8 mouse cellular contexts compared by ENCODE assay signal in the genomic region with DNA sequence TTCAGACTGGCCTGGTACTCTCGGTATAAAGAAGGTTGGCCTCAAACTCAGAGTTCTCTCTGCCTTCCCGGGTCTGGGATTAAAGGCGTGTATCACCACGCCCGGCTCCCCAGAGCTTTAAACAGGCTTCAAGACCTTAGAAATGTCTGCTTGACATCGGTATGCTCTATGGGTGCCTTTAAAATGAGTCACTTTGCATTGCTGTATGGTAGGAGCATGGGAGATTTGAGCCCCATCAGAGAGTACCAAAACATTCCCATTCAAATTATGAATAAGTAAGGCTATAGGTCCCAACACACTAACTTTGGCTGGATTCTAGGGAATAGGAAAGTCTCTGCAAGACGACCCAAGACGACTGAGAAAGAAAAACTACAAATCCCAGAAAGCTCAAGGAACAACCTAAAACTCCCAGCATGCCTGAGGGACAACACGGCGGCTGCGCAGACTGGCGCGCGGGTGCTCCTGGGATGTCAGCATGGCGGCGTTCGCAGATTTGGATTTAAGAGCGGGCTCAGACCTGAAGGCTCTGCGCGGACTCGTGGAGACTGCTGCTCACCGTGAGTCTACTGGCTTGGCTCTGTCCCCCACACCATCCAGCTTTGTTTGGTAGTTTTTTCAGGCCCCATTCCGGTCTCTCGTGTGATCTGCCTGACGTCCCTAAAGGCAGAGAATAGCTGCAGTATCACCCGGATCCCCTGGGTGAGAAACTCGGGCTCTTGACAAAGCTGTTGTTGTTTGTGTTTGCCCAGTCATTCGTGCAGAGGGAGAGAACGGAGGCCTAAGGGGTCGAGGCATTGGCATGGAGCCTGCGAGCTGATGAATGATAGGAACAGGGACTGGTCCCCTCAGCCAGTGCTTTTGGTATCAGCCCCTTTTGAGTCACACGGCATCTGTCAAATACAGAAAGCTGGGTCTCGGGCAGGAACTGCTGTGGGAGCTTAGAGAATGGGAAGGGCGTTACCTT. TPM values are rescaled to one million over a fixed set of nuclear protein-coding genes. Genes with fewer than 3 reads are reported as not detected.
DNase-seq lines count a peak whose midpoint lies in the region; ATAC-seq and TF ChIP-seq lines count a peak whose summit lies in the region.

Gene Rpp30 (plus strand): TSS at position 455 of the 964 bp plus-strand sequence.

- peak; percentile 94 for ATAC-seq in forebrain, embryonic 12.5 days (ENCODE audit: low FRiP score)
- peak; percentile 92 for ATAC-seq in heart, postnatal 0 days (ENCODE audit: insufficient read depth, low read depth)
- peak; percentile 95 for ATAC-seq in liver, embryonic 16.5 days (ENCODE audit: low read depth)
- peak; percentile 97 for ATAC-seq in neural tube, embryonic 13.5 days (ENCODE audit: low read depth)

- TF ChIP-seq EP300 in heart, postnatal 0 days (IDR thresholded peaks at IDR 0.05; ENCODE audit: low read depth), result no peak

- no peak for TF ChIP-seq CTCF in E14TG2a.4 (conservative IDR thresholded peaks at IDR 0.05; ENCODE audit: low read length)
- no peak for TF ChIP-seq CTCF in heart, postnatal 0 days (IDR thresholded peaks at IDR 0.05; ENCODE audit: low read depth)
- no peak for TF ChIP-seq CTCF in testis, adult 2 months (IDR thresholded peaks at IDR 0.05; ENCODE audit: control insufficient read depth, insufficient read depth, insufficient replicate concordance, low read depth, low read length)

- peak within 1 kb of the TSS; percentile 73 for H3K27ac ChIP-seq in forebrain, embryonic 12.5 days
- H3K27ac ChIP-seq in heart, postnatal 0 days (ENCODE audit: low read depth), result peak within 1 kb of the TSS; percentile 58
- peak within 1 kb of the TSS; percentile 55 for H3K27ac ChIP-seq in liver, embryonic 16.5 days (ENCODE audit: low read length)
- peak within 1 kb of the TSS; percentile 76 for H3K27ac ChIP-seq in neural tube, embryonic 13.5 days (replicated peaks)
- H3K27ac ChIP-seq in testis, adult 2 months (ENCODE audit: control insufficient read depth, insufficient read depth, low read depth, low read length), result peak within 1 kb of the TSS; percentile 9; the same call in 1 of the 2 replicates

- H3K36me3 ChIP-seq in E14TG2a.4 (ENCODE audit: insufficient read depth, low read length), result peaks cover 16% of the 10 kb centered on the region
- H3K36me3 ChIP-seq in forebrain, embryonic 12.5 days (replicated peaks), result peaks cover 14% of the 10 kb centered on the region
- peaks cover 8% of the 10 kb centered on the region for H3K36me3 ChIP-seq in heart, postnatal 0 days (replicated peaks; ENCODE audit: control insufficient read depth, insufficient read depth, low read length)
- H3K36me3 ChIP-seq in liver, embryonic 16.5 days (ENCODE audit: control insufficient read depth, insufficient read depth), result no peaks in the 10 kb centered on the region; the same call in 1 of the 2 replicates
- H3K36me3 ChIP-seq in neural tube, embryonic 13.5 days, result peaks cover 7% of the 10 kb centered on the region
- H3K36me3 ChIP-seq in testis, adult 2 months (ENCODE audit: control insufficient read depth, insufficient read depth, low read length), result no peaks in the 10 kb centered on the region; the same call in 1 of the 2 replicates

- H3K4me3 ChIP-seq in E14TG2a.4 (replicated peaks; ENCODE audit: low read length), result peak within 1 kb of the TSS; percentile 99
- H3K4me3 ChIP-seq in forebrain, embryonic 12.5 days (replicated peaks), result peak within 1 kb of the TSS; percentile 71
- peak within 1 kb of the TSS; percentile 77 for H3K4me3 ChIP-seq in heart, postnatal 0 days (ENCODE audit: low read depth, low read length)
- peak within 1 kb of the TSS; percentile 87 for H3K4me3 ChIP-seq in liver, embryonic 16.5 days (ENCODE audit: low read depth, low read length)
- peak within 1 kb of the TSS; percentile 86 for H3K4me3 ChIP-seq in neural tube, embryonic 13.5 days
- peak within 1 kb of the TSS; percentile 98 for H3K4me3 ChIP-seq in testis, adult 2 months (ENCODE audit: control insufficient read depth, low read depth, low read length)

- H3K4me1 ChIP-seq in E14TG2a.4 (replicated peaks; ENCODE audit: low read depth, low read length), result peaks cover 11% of the 10 kb centered on the region
- H3K4me1 ChIP-seq in forebrain, embryonic 12.5 days, result peaks cover 13% of the 10 kb centered on the region
- peaks cover 6% of the 10 kb centered on the region for H3K4me1 ChIP-seq in heart, postnatal 0 days (ENCODE audit: control insufficient read depth, insufficient read depth)
- H3K4me1 ChIP-seq in liver, embryonic 16.5 days (ENCODE audit: control insufficient read depth, low read depth, low read length), result peaks cover 8% of the 10 kb centered on the region
- H3K4me1 ChIP-seq in neural tube, embryonic 13.5 days (replicated peaks), result peaks cover 13% of the 10 kb centered on the region
- peaks cover 2% of the 10 kb centered on the region; the same call in 1 of the 2 replicates for H3K4me1 ChIP-seq in testis, adult 2 months (ENCODE audit: control insufficient read depth, insufficient read depth, low read length)

- H3K27me3 ChIP-seq in E14TG2a.4 (ENCODE audit: insufficient read depth, low read length), result peaks cover 10% of the 10 kb centered on the region; the same call in 1 of the 2 replicates
- no peaks in the 10 kb centered on the region for H3K27me3 ChIP-seq in forebrain, embryonic 12.5 days
- H3K27me3 ChIP-seq in heart, postnatal 0 days (ENCODE audit: control insufficient read depth, insufficient read depth, low read length), result 0 out of 2 replicates have a peak, but pooled peaks cover 2% of the 10 kb centered on the region
- no peaks in the 10 kb centered on the region; the same call in 1 of the 2 replicates for H3K27me3 ChIP-seq in liver, embryonic 16.5 days (ENCODE audit: control insufficient read depth, insufficient read depth, low read depth, low read length)
- peaks cover 5% of the 10 kb centered on the region; the same call in 1 of the 2 replicates for H3K27me3 ChIP-seq in neural tube, embryonic 13.5 days
- no peaks in the 10 kb centered on the region for H3K27me3 ChIP-seq in testis, adult 2 months (ENCODE audit: control insufficient read depth, insufficient read depth, low read length)

- DNase-seq in c-Kit-positive CD71-positive TER-119-positive erythroid progenitor cells, embryonic 14.5 days (ENCODE audit: low spot score), result peak; percentile 79
- peak; percentile 95 for DNase-seq in heart, postnatal 0 days (ENCODE audit: low spot score)
- peak; percentile 88 to 92 for DNase-seq in kidney, postnatal 4 days

- TF ChIP-seq POLR2A in testis, adult 2 months (IDR thresholded peaks at IDR 0.05; ENCODE audit: control insufficient read depth, low read depth, low read length), result peak; percentile 83

- WGBS in forebrain, embryonic 12.5 days, result 1% methylated on average over 34 of the region's 34 CpGs
- WGBS in heart, postnatal 0 days, result 2% methylated on average over 34 of the region's 34 CpGs
- 2% methylated on average over 34 of the region's 34 CpGs for WGBS in liver, embryonic 16.5 days (ENCODE audit: insufficient replicate concordance)
- 2% methylated on average over 34 of the region's 34 CpGs for WGBS in neural tube, embryonic 13.5 days

- H3K9ac ChIP-seq in forebrain, embryonic 12.5 days, result peak within 1 kb of the TSS; percentile 76
- H3K9ac ChIP-seq in heart, postnatal 0 days (replicated peaks; ENCODE audit: low read depth, low read length), result peak within 1 kb of the TSS; percentile 77
- H3K9ac ChIP-seq in liver, embryonic 16.5 days (ENCODE audit: low read depth, low read length), result peak within 1 kb of the TSS; percentile 84
- H3K9ac ChIP-seq in neural tube, embryonic 13.5 days, result peak within 1 kb of the TSS; percentile 85

- no peaks in the 10 kb centered on the region for H3K9me3 ChIP-seq in E14TG2a.4 (ENCODE audit: low read length)
- H3K9me3 ChIP-seq in forebrain, embryonic 12.5 days, result no peaks in the 10 kb centered on the region
- no peaks in the 10 kb centered on the region for H3K9me3 ChIP-seq in heart, postnatal 0 days (replicated peaks; ENCODE audit: control insufficient read depth, low read length)
- no peaks in the 10 kb centered on the region for H3K9me3 ChIP-seq in liver, embryonic 16.5 days (replicated peaks; ENCODE audit: control insufficient read depth, low read length)
- no peaks in the 10 kb centered on the region for H3K9me3 ChIP-seq in neural tube, embryonic 13.5 days

- H3K4me2 ChIP-seq in forebrain, embryonic 12.5 days, result peak within 1 kb of the TSS; percentile 79
- peak within 1 kb of the TSS; percentile 84 for H3K4me2 ChIP-seq in heart, postnatal 0 days (ENCODE audit: low read depth, low read length)
- H3K4me2 ChIP-seq in liver, embryonic 16.5 days (ENCODE audit: low read depth, low read length), result peak within 1 kb of the TSS; percentile 71
- H3K4me2 ChIP-seq in neural tube, embryonic 13.5 days, result peak within 1 kb of the TSS; percentile 94

RNA-seq across cellular contexts. Expression of gene Rpp30, which starts in this region (rescaled TPM):
- 108 and 109 TPM in 2 replicates for polyA plus RNA-seq in forebrain, embryonic 12.5 days (2016; fragmentation: Nextera tagmentation; extraction: Ambion mirVana)
- 13.8 and 47.6 TPM in 2 replicates for total RNA-seq in heart, postnatal 0 days (2014; rRNA removed; ENCODE audit: low replicate concordance)
- polyA plus RNA-seq in heart, postnatal 0 days (2015; fragmentation: Nextera tagmentation; extraction: Ambion mirVana), result 31.7 and 36.1 TPM in 2 replicates
- polyA plus RNA-seq in liver, embryonic 16.5 days (2015; fragmentation: Nextera tagmentation; extraction: Ambion mirVana), result 30.8 and 36.9 TPM in 2 replicates
- 80.8 and 85.1 TPM in 2 replicates for polyA plus RNA-seq in neural tube, embryonic 13.5 days (2015; fragmentation: Nextera tagmentation; extraction: Ambion mirVana)
- 17.9 and 23.5 TPM in 2 replicates for polyA plus RNA-seq in testis, adult 2 months (2012; rRNA removed)

Comparison
In these comparisons a context has a peak if more than half of its experiments do, and no peak if none do; other contexts are left out.
1. Peak in every context shown above with its lines: DNase-seq, ATAC-seq, H3K4me3 ChIP-seq and H3K27ac ChIP-seq.
2. H3K27ac ChIP-seq: peak in every context shown above with its lines; median percentile 76 in neural tube, embryonic 13.5 days; 73 in forebrain, embryonic 12.5 days; 58 in heart, postnatal 0 days; 55 in liver, embryonic 16.5 days; 9 in testis, adult 2 months.